Mouse (Mus musculus): ENCODE results near the gene Celf6. TPM values are rescaled to one million over a fixed set of nuclear protein-coding genes. Genes with fewer than 3 reads are reported as not detected.

The Celf6 gene
- polyA plus RNA-seq, 1 experiment from 2014 or later = 0.09 TPM

- ATAC-seq (ENCODE audit: insufficient number of reproducible peaks, low FRiP score, low TSS enrichment, low read depth) = no peak
- Histone ChIP-seq H3K4me2 (no peak overlapping the region), H3K4me3 (no peak overlapping the region), H3K27me3 (no peaks in the 10 kb centered on the region), H3K9me3 (no peaks in the 10 kb centered on the region), H3K27ac (no peak overlapping the region), H3K9ac (no peak overlapping the region), H3K36me3 (peaks cover 13% of the 10 kb centered on the region), H3K4me1 (no peaks in the 10 kb centered on the region)
- WGBS = 85% methylated on average over 4 of the region's 4 CpGs
Measured at GRCm38 (mm10) chr9:59550077-59550476, 27.6 kb upstream of the Celf6 start.

GRCm38 (mm10) chr9:59551017-59551416 is 26.7 kb upstream of the Celf6 start:
- Histone ChIP-seq H3K27ac (no peak overlapping the region), H3K4me2 (no peak overlapping the region), H3K4me3 (no peak overlapping the region), H3K9ac (no peak overlapping the region), H3K4me1 (no peaks in the 10 kb centered on the region), H3K27me3 (no peaks in the 10 kb centered on the region), H3K36me3 (peaks cover 20% of the 10 kb centered on the region), H3K9me3 (no peaks in the 10 kb centered on the region)
- no peak for ATAC-seq (ENCODE audit: insufficient number of reproducible peaks, low FRiP score, low TSS enrichment, low read depth)
- WGBS = 77% methylated on average over 5 of the region's 5 CpGs

GRCm38 (mm10) chr9:59551620-59552031 is 26.1 kb upstream of the Celf6 start:
- no peaks in the 10 kb centered on the region for H3K9me3 ChIP-seq

GRCm38 (mm10) chr9:59552610-59553009 is 25.1 kb upstream of the Celf6 start:
- Histone ChIP-seq H3K9ac (no peak overlapping the region), H3K4me2 (no peak overlapping the region), H3K27ac (no peak overlapping the region), H3K9me3 (no peaks in the 10 kb centered on the region), H3K27me3 (no peaks in the 10 kb centered on the region), H3K4me1 (no peaks in the 10 kb centered on the region), H3K36me3 (peaks cover 29% of the 10 kb centered on the region), H3K4me3 (no peak overlapping the region)
- WGBS = 84% methylated on average over 5 of the region's 5 CpGs
- no peak for ATAC-seq (ENCODE audit: insufficient number of reproducible peaks, low FRiP score, low TSS enrichment, low read depth)

More at GRCm38 (mm10) chr9:59551620-59552031, 26.1 kb upstream of the Celf6 start:
- H3K4me3 ChIP-seq = no peak overlapping the region
- H3K27me3 ChIP-seq = no peaks in the 10 kb centered on the region
- no peak overlapping the region for H3K4me2 ChIP-seq
- H3K9ac ChIP-seq = no peak overlapping the region
- 72% methylated on average over 3 of the region's 3 CpGs for WGBS
- H3K36me3 ChIP-seq = peaks cover 20% of the 10 kb centered on the region
- H3K4me1 ChIP-seq = no peaks in the 10 kb centered on the region
- no peak overlapping the region for H3K27ac ChIP-seq
- ATAC-seq (ENCODE audit: insufficient number of reproducible peaks, low FRiP score, low TSS enrichment, low read depth) = no peak

GRCm38 (mm10) chr9:59553719-59554118 is 24.0 kb upstream of the Celf6 start:
- ATAC-seq (ENCODE audit: insufficient number of reproducible peaks, low FRiP score, low TSS enrichment, low read depth) = no peak
- H3K9ac ChIP-seq = no peak overlapping the region
- no peaks in the 10 kb centered on the region for H3K27me3 ChIP-seq
- no peaks in the 10 kb centered on the region for H3K9me3 ChIP-seq
- WGBS = 88% methylated on average over 4 of the region's 4 CpGs
- no peak overlapping the region for H3K4me2 ChIP-seq
- H3K27ac ChIP-seq = no peak overlapping the region
- H3K4me1 ChIP-seq = no peaks in the 10 kb centered on the region
- peaks cover 39% of the 10 kb centered on the region for H3K36me3 ChIP-seq
- H3K4me3 ChIP-seq = no peak overlapping the region

- WGBS = 18% methylated on average over 4 of the region's 4 CpGs
- H3K9me3 ChIP-seq = no peaks in the 10 kb centered on the region
- no peaks in the 10 kb centered on the region for H3K4me1 ChIP-seq
- no peak overlapping the region for H3K27ac ChIP-seq
- H3K36me3 ChIP-seq = peaks cover 50% of the 10 kb centered on the region
- ATAC-seq (ENCODE audit: insufficient number of reproducible peaks, low FRiP score, low TSS enrichment, low read depth) = no peak
- no peak overlapping the region for H3K4me3 ChIP-seq
- H3K27me3 ChIP-seq = no peaks in the 10 kb centered on the region
- H3K4me2 ChIP-seq = no peak overlapping the region
- H3K9ac ChIP-seq = no peak overlapping the region
Measured at GRCm38 (mm10) chr9:59565600-59565999, 12.1 kb upstream of the Celf6 start.

GRCm38 (mm10) chr9:59567111-59567510 is 10.6 kb upstream of the Celf6 start:
- H3K9ac ChIP-seq = no peak overlapping the region
- H3K4me1 ChIP-seq = no peaks in the 10 kb centered on the region
- no peak overlapping the region for H3K4me3 ChIP-seq
- no peak overlapping the region for H3K4me2 ChIP-seq
- 0 out of 2 replicates have a peak, but pooled peaks have one; percentile 35 for ATAC-seq (ENCODE audit: insufficient number of reproducible peaks, low FRiP score, low TSS enrichment, low read depth)
- H3K36me3 ChIP-seq = peaks cover 35% of the 10 kb centered on the region
- WGBS = 35% methylated on average over 6 of the region's 6 CpGs
- no peaks in the 10 kb centered on the region for H3K9me3 ChIP-seq
- H3K27me3 ChIP-seq = no peaks in the 10 kb centered on the region
- no peak overlapping the region for H3K27ac ChIP-seq

- no peak for ATAC-seq (ENCODE audit: insufficient number of reproducible peaks, low FRiP score, low TSS enrichment, low read depth)
- Histone ChIP-seq H3K9ac (no peak overlapping the region), H3K4me2 (no peak overlapping the region), H3K4me3 (no peak overlapping the region), H3K4me1 (no peaks in the 10 kb centered on the region), H3K27me3 (peaks cover 11% of the 10 kb centered on the region), H3K36me3 (no peaks in the 10 kb centered on the region), H3K27ac (no peak overlapping the region), H3K9me3 (no peaks in the 10 kb centered on the region)
- 71% methylated on average over 2 of the region's 2 CpGs for WGBS
Measured at GRCm38 (mm10) chr9:59571852-59572251, 5.9 kb upstream of the Celf6 start.

- no peaks in the 10 kb centered on the region for H3K36me3 ChIP-seq
- 15% methylated on average over 13 of the region's 13 CpGs for WGBS
- ATAC-seq (ENCODE audit: insufficient number of reproducible peaks, low FRiP score, low TSS enrichment, low read depth) = no peak
- H3K4me2 ChIP-seq = peak overlapping the region; percentile 60
- peak overlapping the region; percentile 50 for H3K4me3 ChIP-seq
- H3K9ac ChIP-seq = no peak overlapping the region
- H3K4me1 ChIP-seq = peaks cover 15% of the 10 kb centered on the region
- H3K27me3 ChIP-seq = peaks cover 30% of the 10 kb centered on the region
- no peaks in the 10 kb centered on the region for H3K9me3 ChIP-seq
- H3K27ac ChIP-seq = no peak overlapping the region
Measured at GRCm38 (mm10) chr9:59577401-59577800, 316 bp upstream of the Celf6 start.

GRCm38 (mm10) chr9:59578505-59578867 is 769 bp downstream of the Celf6 start:
- Histone ChIP-seq H3K4me3 (peak overlapping the region; percentile 50), H3K9me3 (no peaks in the 10 kb centered on the region), H3K27me3 (peaks cover 30% of the 10 kb centered on the region), H3K4me1 (peaks cover 15% of the 10 kb centered on the region), H3K27ac (no peak overlapping the region), H3K9ac (no peak overlapping the region), H3K4me2 (peak overlapping the region; percentile 60), H3K36me3 (no peaks in the 10 kb centered on the region)
- WGBS = under 1% methylated on average over 20 of the region's 20 CpGs
- ATAC-seq (ENCODE audit: insufficient number of reproducible peaks, low FRiP score, low TSS enrichment, low read depth) = no peak

GRCm38 (mm10) chr9:59584871-59585308 is 7.2 kb downstream of the Celf6 start:
- peaks cover 5% of the 10 kb centered on the region; the same call in 1 of the 2 replicates for H3K4me1 ChIP-seq
- 3% methylated on average over 13 of the region's 13 CpGs for WGBS
- peak overlapping the region; percentile 51 for H3K4me2 ChIP-seq
- H3K9ac ChIP-seq = peak overlapping the region; percentile 24; the same call in 1 of the 2 replicates
- H3K27ac ChIP-seq = no peak overlapping the region
- peak overlapping the region; percentile 36 for H3K4me3 ChIP-seq
- ATAC-seq (ENCODE audit: insufficient number of reproducible peaks, low FRiP score, low TSS enrichment, low read depth) = no peak
- H3K9me3 ChIP-seq = no peaks in the 10 kb centered on the region
- no peaks in the 10 kb centered on the region for H3K36me3 ChIP-seq
- peaks cover 3% of the 10 kb centered on the region; the same call in 1 of the 2 replicates for H3K27me3 ChIP-seq

GRCm38 (mm10) chr9:59588252-59588651 is 10.5 kb downstream of the Celf6 start:
- Histone ChIP-seq H3K4me3 (no peak overlapping the region), H3K4me2 (no peak overlapping the region), H3K27ac (no peak overlapping the region), H3K36me3 (no peaks in the 10 kb centered on the region), H3K9me3 (no peaks in the 10 kb centered on the region), H3K9ac (no peak overlapping the region), H3K4me1 (peaks cover 5% of the 10 kb centered on the region; the same call in 1 of the 2 replicates), H3K27me3 (no peaks in the 10 kb centered on the region)
- ATAC-seq (ENCODE audit: insufficient number of reproducible peaks, low FRiP score, low TSS enrichment, low read depth) = no peak
- WGBS = 67% methylated on average over 5 of the region's 5 CpGs
